Mouse (Mus musculus): ENCODE results near the gene Rnf41. TPM values are rescaled to one million over a fixed set of nuclear protein-coding genes. Genes with fewer than 3 reads are reported as not detected.
A peak's percentile ranks its signal among the peaks of the same experiment; 100 is the strongest.

Gene Rnf41
- total RNA-seq, 2 experiments from 2014 or later, result 69.5 to 71.8 TPM

GRCm38 (mm10) chr10:128413076-128413475, 1.6 kb downstream of the Rnf41 start:
- DNase-seq (ENCODE audit: low spot score in 2 of 2), result no peak
- peak overlapping the region; percentile 93; the same call in 1 of the 2 replicates for H3K4me3 ChIP-seq
- peak overlapping the region; percentile 96; the same call in 1 of the 2 replicates for H3K27ac ChIP-seq
- no peak for TF ChIP-seq CTCF (conservative IDR thresholded peaks at IDR 0.05)

DNA sequence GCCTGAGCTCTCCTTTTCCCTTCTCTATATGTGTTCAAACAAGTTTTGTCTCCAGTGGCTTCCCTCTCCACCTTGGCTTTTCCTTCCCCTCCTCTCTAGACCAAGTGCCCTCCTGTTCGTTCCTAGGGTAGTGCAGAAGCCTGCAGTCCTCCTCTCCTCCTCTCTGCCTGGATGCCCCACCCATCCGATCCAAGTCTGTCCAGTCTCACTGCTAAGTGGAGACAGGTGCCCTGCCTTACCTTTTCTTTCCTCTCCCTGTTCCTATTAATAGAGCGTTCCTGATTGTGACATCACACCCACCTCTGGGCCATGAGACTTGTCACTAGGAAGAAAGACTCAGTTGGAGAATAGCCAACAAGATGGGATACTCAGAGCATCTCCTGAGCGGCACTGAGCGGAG, 3.4 kb downstream of the Rnf41 start:
- no peak for DNase-seq (ENCODE audit: low spot score in 2 of 2)
- Histone ChIP-seq H3K27ac (no peak overlapping the region), H3K4me3 (no peak overlapping the region)
- no peak for TF ChIP-seq CTCF (conservative IDR thresholded peaks at IDR 0.05)

GRCm38 (mm10) chr10:128422426-128422825, 11.0 kb downstream of the Rnf41 start:
- no peak for TF ChIP-seq CTCF (conservative IDR thresholded peaks at IDR 0.05)
- Histone ChIP-seq H3K27ac (no peak overlapping the region), H3K4me3 (no peak overlapping the region)
- no peak for DNase-seq (ENCODE audit: low spot score in 2 of 2)

DNA sequence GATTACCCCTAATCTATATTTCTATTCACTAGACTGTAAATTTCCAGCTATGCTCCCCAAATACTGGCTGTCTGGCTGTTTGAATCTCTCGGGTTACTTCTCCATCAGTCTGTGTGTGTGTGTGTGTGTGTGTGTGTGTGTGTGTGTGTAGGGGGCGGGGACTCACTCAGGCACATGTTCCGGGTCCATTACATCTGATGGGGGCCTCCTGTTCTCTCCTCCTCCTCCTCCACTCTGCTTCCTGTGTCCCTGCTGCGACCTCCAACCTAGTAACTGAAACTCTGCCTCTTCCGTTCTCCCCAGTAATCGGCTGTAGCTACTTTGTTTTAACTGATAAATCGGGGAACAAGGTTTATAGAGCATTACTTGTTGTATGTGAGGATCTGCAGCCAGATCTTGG, 13.1 kb downstream of the Rnf41 start:
- TF ChIP-seq CTCF (conservative IDR thresholded peaks at IDR 0.05), result no peak
- Histone ChIP-seq H3K27ac (no peak overlapping the region), H3K4me3 (no peak overlapping the region)
- no peak for DNase-seq (ENCODE audit: low spot score in 2 of 2)

- no peak overlapping the region for H3K27ac ChIP-seq
- TF ChIP-seq CTCF (conservative IDR thresholded peaks at IDR 0.05), result no peak
- no peak for DNase-seq (ENCODE audit: low spot score in 2 of 2)
- H3K4me3 ChIP-seq, result no peak overlapping the region
Measured at GRCm38 (mm10) chr10:128425260-128425659, 13.8 kb downstream of the Rnf41 start.

DNA sequence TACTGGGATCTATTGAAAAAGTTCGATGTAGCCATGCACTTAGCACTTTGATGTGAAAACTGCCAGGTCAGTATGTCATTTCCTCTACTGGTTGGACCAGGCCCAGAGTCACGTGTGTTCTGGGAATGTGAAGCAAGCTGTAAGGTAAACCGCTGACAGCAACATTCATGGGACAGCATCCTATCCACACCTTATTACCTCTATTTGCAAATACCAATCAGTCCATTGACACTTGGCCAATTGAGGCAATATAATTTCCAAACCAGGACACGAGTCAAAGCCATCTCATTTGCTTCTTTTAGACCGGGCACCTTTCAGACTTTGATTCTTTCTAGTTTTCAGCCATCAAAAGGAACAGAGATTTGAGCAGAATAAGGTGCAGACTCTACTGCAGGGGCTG, 17.6 kb downstream of the Rnf41 start:
- H3K4me3 ChIP-seq, result no peak overlapping the region
- DNase-seq (ENCODE audit: low spot score in 2 of 2), result no peak
- H3K27ac ChIP-seq, result no peak overlapping the region
- TF ChIP-seq CTCF (conservative IDR thresholded peaks at IDR 0.05), result no peak

DNA sequence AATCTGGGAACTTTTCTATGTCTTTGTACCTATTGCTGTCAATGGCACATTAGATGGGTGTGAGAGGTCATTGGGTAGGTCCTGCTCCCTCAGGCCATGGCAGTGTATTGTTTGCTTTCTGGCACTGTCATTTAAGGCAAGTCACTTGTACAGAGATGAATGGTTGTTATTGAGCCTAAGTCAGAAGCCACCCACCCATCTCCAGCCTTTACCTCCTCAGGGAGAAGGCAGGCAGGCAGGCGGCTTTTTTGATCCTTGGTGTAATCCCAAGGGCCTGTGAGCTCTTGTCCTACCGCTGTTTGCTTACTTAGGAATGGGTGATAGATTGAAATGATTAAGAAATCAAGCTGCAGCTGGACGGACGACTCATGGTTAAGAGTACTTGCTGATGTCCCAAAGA, 18.0 kb downstream of the Rnf41 start:
- Histone ChIP-seq H3K4me3 (no peak overlapping the region), H3K27ac (no peak overlapping the region)
- TF ChIP-seq CTCF (conservative IDR thresholded peaks at IDR 0.05), result no peak
- DNase-seq (ENCODE audit: low spot score in 2 of 2), result no peak

DNA sequence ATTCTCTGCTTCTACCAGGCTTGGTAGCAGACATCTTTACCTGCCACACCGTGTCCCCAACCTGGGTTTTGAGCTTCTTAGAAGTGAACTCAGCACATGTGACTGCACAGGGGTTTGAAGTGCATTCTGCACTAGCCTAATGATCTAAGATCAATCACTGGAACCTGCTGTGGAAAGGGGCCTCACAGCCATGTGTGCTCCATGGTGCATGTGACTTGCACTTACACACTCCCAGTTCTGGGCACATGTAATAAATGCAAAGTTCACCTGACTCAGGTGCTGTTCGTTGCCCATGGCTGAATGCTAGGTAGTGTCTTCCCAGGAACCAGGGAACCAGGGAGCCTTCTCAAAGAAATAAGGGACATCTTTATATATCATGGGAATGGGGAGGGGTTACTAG, 22.0 kb downstream of the Rnf41 start:
- DNase-seq (ENCODE audit: low spot score in 2 of 2), result no peak
- no peak overlapping the region for H3K27ac ChIP-seq
- no peak overlapping the region for H3K4me3 ChIP-seq
- no peak for TF ChIP-seq CTCF (conservative IDR thresholded peaks at IDR 0.05)

- DNase-seq (ENCODE audit: low spot score in 2 of 2), result no peak
- Histone ChIP-seq H3K27ac (peak overlapping the region; percentile 49; the same call in 1 of the 2 replicates), H3K4me3 (no peak overlapping the region)
- no peak for TF ChIP-seq CTCF (conservative IDR thresholded peaks at IDR 0.05)
Measured at GRCm38 (mm10) chr10:128434681-128435080, 23.2 kb downstream of the Rnf41 start.

- DNase-seq (ENCODE audit: low spot score in 2 of 2), result no peak
- peak overlapping the region; percentile 49 for H3K27ac ChIP-seq
- H3K4me3 ChIP-seq, result no peak overlapping the region
- TF ChIP-seq CTCF (conservative IDR thresholded peaks at IDR 0.05), result no peak
Measured at GRCm38 (mm10) chr10:128435186-128435823, 23.8 kb downstream of the Rnf41 start.

DNA sequence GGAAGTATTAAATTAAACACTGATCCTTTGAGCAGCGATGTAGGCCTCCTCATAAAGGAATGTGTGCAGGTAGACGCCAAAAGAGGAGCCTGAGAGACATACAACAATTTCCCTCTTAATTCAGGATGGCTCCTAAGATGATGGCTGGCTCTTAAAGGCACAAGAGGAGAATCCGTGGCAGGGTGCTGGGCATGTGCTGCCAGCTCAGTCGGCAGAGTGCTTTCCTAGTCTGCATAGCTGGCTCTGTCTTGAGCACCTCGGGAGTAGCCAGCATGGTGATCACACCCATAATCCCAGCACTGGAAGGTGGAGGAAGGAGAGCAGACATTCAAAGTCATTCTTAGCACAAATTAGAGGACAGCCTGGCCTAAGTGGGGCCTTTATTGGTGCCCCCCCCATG, 24.4 kb downstream of the Rnf41 start:
- TF ChIP-seq CTCF (conservative IDR thresholded peaks at IDR 0.05), result no peak
- peak overlapping the region; percentile 49 for H3K27ac ChIP-seq
- no peak for DNase-seq (ENCODE audit: low spot score in 2 of 2)
- H3K4me3 ChIP-seq, result no peak overlapping the region

- H3K27ac ChIP-seq, result peak overlapping the region; percentile 49
- DNase-seq (ENCODE audit: low spot score in 2 of 2), result no peak
- TF ChIP-seq CTCF (conservative IDR thresholded peaks at IDR 0.05), result no peak
- no peak overlapping the region for H3K4me3 ChIP-seq
Measured at GRCm38 (mm10) chr10:128436376-128436775, 24.9 kb downstream of the Rnf41 start.

GRCm38 (mm10) chr10:128438675-128439279, 27.3 kb downstream of the Rnf41 start:
- peak overlapping the region; percentile 80 for H3K27ac ChIP-seq
- DNase-seq (ENCODE audit: low spot score in 2 of 2), result peak in 1 of 2 experiments; percentile 32
- no peak for TF ChIP-seq CTCF (conservative IDR thresholded peaks at IDR 0.05)
- no peak overlapping the region for H3K4me3 ChIP-seq

GRCm38 (mm10) chr10:128440407-128440806, 28.9 kb downstream of the Rnf41 start:
- Histone ChIP-seq H3K27ac (0 out of 2 replicates have a peak overlapping the region, but pooled peaks have one; percentile 80), H3K4me3 (no peak overlapping the region)
- DNase-seq (ENCODE audit: low spot score in 2 of 2), result no peak
- TF ChIP-seq CTCF (conservative IDR thresholded peaks at IDR 0.05), result peak; percentile 74
